Mouse (Mus musculus) ES-E14 (cell line): Measurements from ENCODE around the gene Ttc13. TPM values are rescaled to one million over a fixed set of nuclear protein-coding genes. Genes with fewer than 3 reads are reported as not detected.

Source experiments
- DNase-seq: peaks from one replicate; pipeline ENCODE4 v3.0.0-alpha.2; 2013; ENCODE audit warnings: low read depth, low spot score
- H3K27ac ChIP-seq: 2 replicates; pipeline ENCODE4 v1.5.1; 2012; ENCODE audit warnings: low read depth, mild to moderate bottlenecking, low read length, moderate library complexity, mixed read lengths; ENCODE audit not compliant: poor library complexity, insufficient read depth, severe bottlenecking
- H3K36me3 ChIP-seq: 2 replicates; pipeline ENCODE4 v1.6.1; 2012; ENCODE audit warnings: mild to moderate bottlenecking, low read length, moderate library complexity, mixed read lengths; ENCODE audit not compliant: control insufficient read depth, poor library complexity, insufficient read depth, severe bottlenecking
- H3K4me1 ChIP-seq, 2 experiments: fragments of 150-350 bp in 1 of 2; sonication (generic) in 1 of 2; 2 replicates each; pipeline ENCODE4 v1.6.1; 2012; ENCODE audit warnings: low read length in 2 of 2, mild to moderate bottlenecking in 1 of 2, mixed read lengths in 1 of 2; ENCODE audit not compliant: control insufficient read depth in 2 of 2, insufficient read depth in 2 of 2, poor library complexity in 1 of 2
- H3K4me3 ChIP-seq, 2 experiments: fragments of 150-350 bp in 1 of 2; sonication (generic) in 1 of 2; 2 replicates each; pipeline ENCODE4 v1.5.1; 2012; ENCODE audit warnings: low read length in 2 of 2, low read depth in 1 of 2, mild to moderate bottlenecking in 1 of 2, mixed read lengths in 1 of 2; ENCODE audit not compliant: insufficient read depth in 1 of 2, poor library complexity in 1 of 2, severe bottlenecking in 1 of 2
- H3K9ac ChIP-seq: 2 replicates; pipeline ENCODE4 v1.6.1; 2012; ENCODE audit warnings: low read depth, mild to moderate bottlenecking, low read length, mixed read lengths; ENCODE audit not compliant: poor library complexity, insufficient read depth, severe bottlenecking
- H3K9me3 ChIP-seq: fragments of 150-350 bp; sonication (generic); 2 replicates; pipeline ENCODE4 v1.6.1; 2012; ENCODE audit warnings: low read depth, mild to moderate bottlenecking, low read length; ENCODE audit not compliant: control insufficient read depth, insufficient read depth
- CHD2 ChIP-seq: IDR thresholded peaks from 2 replicates; pipeline ENCODE4 v1.6.1; 2014; ENCODE audit warnings: mild to moderate bottlenecking, low read depth, low read length, inconsistent platforms
- HCFC1 ChIP-seq: IDR thresholded peaks from 2 replicates; pipeline ENCODE4 v1.6.1; 2012; ENCODE audit warnings: low read length, inconsistent platforms, borderline replicate concordance; ENCODE audit not compliant: insufficient read depth
- MAFK ChIP-seq: IDR thresholded peaks from 2 replicates; pipeline ENCODE4 v1.6.1; 2014; ENCODE audit warnings: mild to moderate bottlenecking, low read depth, low read length, inconsistent platforms; ENCODE audit not compliant: insufficient read depth
- ZC3H11A ChIP-seq: IDR thresholded peaks from 2 replicates; pipeline ENCODE4 v1.6.1; 2012; ENCODE audit warnings: low read depth, mild to moderate bottlenecking, inconsistent platforms, low read length, borderline replicate concordance
- ZNF384 ChIP-seq: IDR thresholded peaks from 2 replicates; pipeline ENCODE4 v1.6.1; 2012; ENCODE audit warnings: low read depth, low read length, inconsistent platforms
- in situ Hi-C, 2 experiments: fragments of 600-800 bp; cut with MboI; formaldehyde crosslinking; loops; one replicate each; pipeline ENCODE4 v1.15.1; 2025; ENCODE audit warnings: low sequenced_read_pairs in 2 of 2, inconsistent platforms in 1 of 2; ENCODE audit not compliant: unreplicated experiment in 2 of 2
- total RNA-seq: library from RNA; depleted of rRNA; stranded (reverse); fragments of 300-350 nt; gene quantifications from 2 replicates; pipeline ENCODE4 v1.2.3, GENCODE M21; 2012; rRNA removed

Ttc13 gene
- total RNA-seq = 74.8 and 108 TPM in 2 replicates

GRCm38 (mm10) chr8:124721862-124722515 is at the start of gene Ttc13, which contains the start of gene Arv1:
Gene Ttc13 (minus strand): TSS chr8:124721983.
Gene Arv1 (plus strand): TSS chr8:124722139.
- Histone ChIP-seq H3K36me3 (peaks cover 4% of the 10 kb centered on the region), H3K27ac (peak within 1 kb of the TSS; percentile 63), H3K9ac (peak within 1 kb of the TSS; percentile 89), H3K9me3 (no peaks in the 10 kb centered on the region), H3K4me1 (peaks cover 5 to 6% of the 10 kb centered on the region in 2 experiments; a peak in 3 of 4 replicates), H3K4me3 (peak within 1 kb of the TSS; percentile 87 to 91)
- no peak for TF ChIP-seq ZC3H11A
- TF ChIP-seq HCFC1 = peak; percentile 99
- TF ChIP-seq ZNF384 = no peak
- TF ChIP-seq CHD2 = no peak
- TF ChIP-seq MAFK = no peak
- peak; percentile 85 for DNase-seq
- in situ Hi-C loops = no loop called here

- Histone ChIP-seq H3K4me3 (no peak overlapping the region), H3K36me3 (no peaks in the 10 kb centered on the region), H3K9me3 (no peaks in the 10 kb centered on the region), H3K9ac (no peak overlapping the region), H3K4me1 (0 out of 4 replicates have a peak, but pooled peaks cover 0 to 2% of the 10 kb centered on the region in 2 experiments), H3K27ac (no peak overlapping the region)
- in situ Hi-C loops = no loop called here
- TF ChIP-seq ZC3H11A = no peak
- no peak for TF ChIP-seq ZNF384
- TF ChIP-seq HCFC1 = no peak
- TF ChIP-seq CHD2 = no peak
- no peak for TF ChIP-seq MAFK
- DNase-seq = no peak
Measured at GRCm38 (mm10) chr8:124763061-124763460, 41.3 kb upstream of the Ttc13 start.

- in situ Hi-C loops = no loop called here
- TF ChIP-seq HCFC1 (no peak), ZNF384 (no peak), CHD2 (no peak), MAFK (no peak), ZC3H11A (0 out of 2 replicates have a peak, but pooled peaks have one; percentile 6)
- no peak overlapping the region for H3K27ac ChIP-seq
- no peak overlapping the region for H3K9ac ChIP-seq
- no peaks in the 10 kb centered on the region for H3K9me3 ChIP-seq
- H3K36me3 ChIP-seq = no peaks in the 10 kb centered on the region
- no peak overlapping the region for H3K4me3 ChIP-seq
- peaks cover 0 to 10% of the 10 kb centered on the region in 2 experiments; a peak in 2 of 4 replicates for H3K4me1 ChIP-seq
- no peak for DNase-seq
Measured at GRCm38 (mm10) chr8:124758544-124758943, 36.8 kb upstream of the Ttc13 start.

GRCm38 (mm10) chr8:124756601-124757000 is 34.8 kb upstream of the Ttc13 start:
- Histone ChIP-seq H3K27ac (peak overlapping the region; percentile 2; the same call in 1 of the 2 replicates), H3K36me3 (no peaks in the 10 kb centered on the region), H3K9ac (no peak overlapping the region), H3K4me3 (no peak overlapping the region), H3K4me1 (peaks cover 0 to 14% of the 10 kb centered on the region in 2 experiments; a peak in 2 of 4 replicates), H3K9me3 (no peaks in the 10 kb centered on the region)
- in situ Hi-C loops = no loop called here
- no peak for TF ChIP-seq ZNF384
- no peak for TF ChIP-seq HCFC1
- no peak for TF ChIP-seq CHD2
- no peak for TF ChIP-seq ZC3H11A
- no peak for TF ChIP-seq MAFK
- DNase-seq = no peak
